Mouse (Mus musculus): ENCODE results near the gene Nelfb. TPM values are rescaled to one million over a fixed set of nuclear protein-coding genes. Genes with fewer than 3 reads are reported as not detected.
"Not testable (repeated sequence)": the region's sequence is repeated elsewhere in the genome, so short reads cannot be mapped to it uniquely, and the experiment has no call there.

The Nelfb gene
- 131 and 140 TPM in 2 replicates for polyA plus RNA-seq (2016; fragmentation: Nextera tagmentation; extraction: Ambion mirVana)

GRCm38 (mm10) chr2:25211121-25211670 is at the start of gene Nelfb:
TSS of gene Nelfb (minus strand) at chr2:25211489.
- Histone ChIP-seq H3K4me3 (peak within 1 kb of the TSS; percentile 81), H3K27me3 (ENCODE audit: low read depth, poor library complexity, severe bottlenecking) (peaks cover 22% of the 10 kb centered on the region), H3K36me3 (peaks cover 36% of the 10 kb centered on the region), H3K27ac (replicated peaks) (peak within 1 kb of the TSS; percentile 97), H3K4me1 (peaks cover 28% of the 10 kb centered on the region), H3K9me3 (replicated peaks) (no peaks in the 10 kb centered on the region)
- WGBS = under 1% methylated on average over 44 of the region's 44 CpGs
- peak; percentile 94 for DNase-seq (ENCODE audit: low spot score)

- Histone ChIP-seq H3K36me3 (no peaks in the 10 kb centered on the region), H3K4me3 (no peak overlapping the region), H3K27me3 (ENCODE audit: low read depth, poor library complexity, severe bottlenecking) (peaks cover 11% of the 10 kb centered on the region), H3K4me1 (peaks cover 39% of the 10 kb centered on the region), H3K27ac (replicated peaks) (no peak overlapping the region), H3K9me3 (replicated peaks) (no peaks in the 10 kb centered on the region)
- 56% methylated on average over 2 of the region's 2 CpGs for WGBS
- no peak for DNase-seq (ENCODE audit: low spot score)
These were observed 47.6 kb upstream of the Nelfb start for GRCm38 (mm10) chr2:25258887-25259286.

- H3K27ac ChIP-seq (replicated peaks); H3K27me3 ChIP-seq (ENCODE audit: low read depth, poor library complexity, severe bottlenecking); H3K4me3 ChIP-seq; H3K9me3 ChIP-seq (replicated peaks); DNase-seq (ENCODE audit: low spot score): not testable (repeated sequence)
- Histone ChIP-seq H3K4me1 (peaks cover 24% of the 10 kb centered on the region), H3K36me3 (peaks cover 14% of the 10 kb centered on the region)
- 82% methylated on average over 5 of the region's 5 CpGs for WGBS
These were observed 46.0 kb upstream of the Nelfb start for GRCm38 (mm10) chr2:25257250-25257649.

GRCm38 (mm10) chr2:25256443-25257109 is 45.3 kb upstream of the Nelfb start:
- H3K9me3 ChIP-seq (replicated peaks); H3K27me3 ChIP-seq (ENCODE audit: low read depth, poor library complexity, severe bottlenecking); H3K27ac ChIP-seq (replicated peaks); DNase-seq (ENCODE audit: low spot score): not testable (repeated sequence)
- H3K4me1 ChIP-seq = peaks cover 18% of the 10 kb centered on the region
- 61% methylated on average over 12 of the region's 12 CpGs for WGBS
- H3K4me3 ChIP-seq = peak overlapping the region; percentile 92
- H3K36me3 ChIP-seq = peaks cover 21% of the 10 kb centered on the region

GRCm38 (mm10) chr2:25255284-25255779 is 44.0 kb upstream of the Nelfb start, which contains the start of gene Tmem203:
TSS of gene Tmem203 (plus strand) at chr2:25255439.
- H3K4me1 ChIP-seq = peaks cover 18% of the 10 kb centered on the region
- WGBS = 0% methylated on average over 39 of the region's 39 CpGs

GRCm38 (mm10) chr2:25252331-25252730 is 41.0 kb upstream of the Nelfb start:
- Histone ChIP-seq H3K27ac (replicated peaks) (no peak overlapping the region), H3K27me3 (ENCODE audit: low read depth, poor library complexity, severe bottlenecking) (no peaks in the 10 kb centered on the region), H3K9me3 (replicated peaks) (no peaks in the 10 kb centered on the region), H3K4me3 (no peak overlapping the region), H3K4me1 (peaks cover 18% of the 10 kb centered on the region), H3K36me3 (peaks cover 64% of the 10 kb centered on the region)
- 89% methylated on average over 1 of the region's 1 CpGs for WGBS
- no peak for DNase-seq (ENCODE audit: low spot score)

More at GRCm38 (mm10) chr2:25255284-25255779, 44.0 kb upstream of the Nelfb start, which contains the start of gene Tmem203:
- Histone ChIP-seq H3K36me3 (peaks cover 34% of the 10 kb centered on the region), H3K27me3 (ENCODE audit: low read depth, poor library complexity, severe bottlenecking) (no peaks in the 10 kb centered on the region), H3K9me3 (replicated peaks) (no peaks in the 10 kb centered on the region), H3K4me3 (peak within 1 kb of the TSS; percentile 92), H3K27ac (replicated peaks) (peak within 1 kb of the TSS; percentile 94)
- DNase-seq (ENCODE audit: low spot score) = peak; percentile 95

- peaks cover 75% of the 10 kb centered on the region for H3K36me3 ChIP-seq
- H3K4me1 ChIP-seq = peaks cover 20% of the 10 kb centered on the region
- H3K27ac ChIP-seq (replicated peaks) = no peak within 1 kb of the TSS
- no peaks in the 10 kb centered on the region for H3K9me3 ChIP-seq (replicated peaks)
- DNase-seq (ENCODE audit: low spot score) = no peak
- H3K4me3 ChIP-seq = no peak within 1 kb of the TSS
- 92% methylated on average over 10 of the region's 10 CpGs for WGBS
- H3K27me3 ChIP-seq (ENCODE audit: low read depth, poor library complexity, severe bottlenecking) = peaks cover 30% of the 10 kb centered on the region
These were observed 35.1 kb upstream of the Nelfb start, which contains the start of gene AL732309.1 for GRCm38 (mm10) chr2:25246183-25247072. TSS of gene AL732309.1 (minus strand) at chr2:25246863.

GRCm38 (mm10) chr2:25244144-25244543 is 32.9 kb upstream of the Nelfb start:
- Histone ChIP-seq H3K4me3 (no peak overlapping the region), H3K36me3 (peaks cover 52% of the 10 kb centered on the region), H3K9me3 (replicated peaks) (no peaks in the 10 kb centered on the region), H3K4me1 (peaks cover 33% of the 10 kb centered on the region), H3K27ac (replicated peaks) (no peak overlapping the region), H3K27me3 (ENCODE audit: low read depth, poor library complexity, severe bottlenecking) (peaks cover 38% of the 10 kb centered on the region)
- DNase-seq (ENCODE audit: low spot score) = no peak
- WGBS = 83% methylated on average over 4 of the region's 4 CpGs

- Histone ChIP-seq H3K27ac (replicated peaks) (peak overlapping the region; percentile 80; the same call in 1 of the 2 replicates), H3K27me3 (ENCODE audit: low read depth, poor library complexity, severe bottlenecking) (peaks cover 38% of the 10 kb centered on the region), H3K36me3 (peaks cover 44% of the 10 kb centered on the region), H3K4me1 (peaks cover 33% of the 10 kb centered on the region), H3K4me3 (peak overlapping the region; percentile 67; the same call in 1 of the 2 replicates), H3K9me3 (replicated peaks) (no peaks in the 10 kb centered on the region)
- DNase-seq (ENCODE audit: low spot score) = no peak
- WGBS = 77% methylated on average over 8 of the region's 8 CpGs
These were observed 32.1 kb upstream of the Nelfb start for GRCm38 (mm10) chr2:25243342-25243741.

- WGBS = under 1% methylated on average over 56 of the region's 59 CpGs
These were observed 30.8 kb upstream of the Nelfb start, which contains the start of the genes Rnf208 and Cysrt1 for GRCm38 (mm10) chr2:25242101-25242506. TSS of gene Rnf208 (plus strand) at chr2:25242255. TSS of gene Cysrt1 (minus strand) at chr2:25242452.

GRCm38 (mm10) chr2:25241438-25241775 is 30.1 kb upstream of the Nelfb start:
- Histone ChIP-seq H3K4me1 (peaks cover 33% of the 10 kb centered on the region), H3K27me3 (ENCODE audit: low read depth, poor library complexity, severe bottlenecking) (peaks cover 38% of the 10 kb centered on the region), H3K36me3 (peaks cover 24% of the 10 kb centered on the region), H3K4me3 (peak overlapping the region; percentile 67), H3K27ac (replicated peaks) (peak overlapping the region; percentile 80; the same call in 1 of the 2 replicates), H3K9me3 (replicated peaks) (no peaks in the 10 kb centered on the region)
- DNase-seq (ENCODE audit: low spot score) = no peak
- WGBS = 20% methylated on average over 6 of the region's 6 CpGs

More at GRCm38 (mm10) chr2:25242101-25242506, 30.8 kb upstream of the Nelfb start, which contains the start of the genes Rnf208 and Cysrt1:
- Histone ChIP-seq H3K9me3 (replicated peaks) (no peaks in the 10 kb centered on the region), H3K27me3 (ENCODE audit: low read depth, poor library complexity, severe bottlenecking) (peaks cover 38% of the 10 kb centered on the region), H3K4me1 (peaks cover 33% of the 10 kb centered on the region), H3K27ac (replicated peaks) (peak within 1 kb of the TSS; percentile 80), H3K4me3 (peak within 1 kb of the TSS; percentile 67), H3K36me3 (peaks cover 31% of the 10 kb centered on the region)
- peak; percentile 47 for DNase-seq (ENCODE audit: low spot score)
